Mouse (Mus musculus) olfactory bulb, adult 2 months (tissue): ENCODE results near the gene Ifitm1.

Experiments
- CTCF ChIP-seq: fragments of 200-500 bp; IDR thresholded peaks from 2 replicates; pipeline ENCODE4 v1.5.1; 2012; ENCODE audit warnings: low read depth, mild to moderate bottlenecking, low read length, moderate library complexity; ENCODE audit not compliant: insufficient read depth
- POLR2A ChIP-seq: fragments of 200-500 bp; IDR thresholded peaks from 2 replicates; pipeline ENCODE4 v1.6.1; 2012; ENCODE audit warnings: mild to moderate bottlenecking, low read depth, low read length, moderate library complexity; ENCODE audit not compliant: insufficient read depth

DNA sequence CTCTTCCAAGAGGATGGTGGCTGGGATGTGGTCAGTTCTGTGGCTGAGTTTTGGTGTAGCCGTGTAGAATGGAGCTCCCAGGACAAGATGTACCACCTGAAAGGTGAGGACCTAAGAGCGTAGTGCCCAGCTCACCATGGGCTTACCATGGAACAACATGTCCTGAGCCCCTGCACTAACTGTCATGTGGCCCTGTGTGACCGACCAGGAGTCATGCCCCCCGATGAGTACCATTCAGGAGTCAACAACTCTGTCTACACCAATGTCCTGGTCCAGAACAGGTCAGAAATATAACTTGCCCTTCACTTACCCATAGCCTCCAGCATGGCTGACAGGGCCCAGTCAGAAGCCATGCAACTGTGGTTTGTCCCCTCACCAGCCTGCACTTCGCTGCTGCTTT is 21.8 kb upstream of the Ifitm1 start:
- TF ChIP-seq CTCF (no peak), POLR2A (no peak)
